Mouse (Mus musculus) embryonic facial prominence, embryonic 11.5 days (tissue): ENCODE data around the gene Rbms1. TPM values are rescaled to one million over a fixed set of nuclear protein-coding genes. Genes with fewer than 3 reads are reported as not detected.

Experiments
- ATAC-seq: fragments of 200-750 bp; cut with Nextera tagmentation; replicated peaks from 2 replicates; pipeline ENCODE4 v1.8.0; 2017; ENCODE audit warnings: low read depth; ENCODE audit not compliant: insufficient number of reproducible peaks, low FRiP score, low TSS enrichment
- DNase-seq: peaks from one replicate; pipeline ENCODE4 v3.0.0-alpha.2; 2015; ENCODE audit warnings: low spot score
- H3K27ac ChIP-seq: fragments of 300-500 bp; sonication (generic); replicated peaks from 2 replicates; pipeline ENCODE4 v1.5.1; 2014; ENCODE audit warnings: mild to moderate bottlenecking, low read depth, low read length, control low read depth
- H3K27me3 ChIP-seq: fragments of 300-500 bp; sonication (generic); 2 replicates; pipeline ENCODE4 v1.6.1; 2014; ENCODE audit warnings: mild to moderate bottlenecking, low read length, moderate library complexity, mixed read lengths; ENCODE audit not compliant: control insufficient read depth, insufficient read depth
- H3K36me3 ChIP-seq: fragments of 300-500 bp; sonication (generic); replicated peaks from 2 replicates; pipeline ENCODE4 v1.6.1; 2014; ENCODE audit warnings: low read depth, mild to moderate bottlenecking, low read length, moderate library complexity, mixed read lengths; ENCODE audit not compliant: control insufficient read depth, insufficient read depth
- H3K4me1 ChIP-seq: fragments of 300-500 bp; sonication (generic); 2 replicates; pipeline ENCODE4 v1.6.1; 2014; ENCODE audit warnings: low read length, mixed read lengths; ENCODE audit not compliant: control insufficient read depth, insufficient read depth
- H3K4me2 ChIP-seq: fragments of 300-500 bp; sonication (generic); 2 replicates; pipeline ENCODE4 v1.6.1; 2014; ENCODE audit warnings: low read depth, mild to moderate bottlenecking, control low read depth, low read length, moderate library complexity
- H3K4me3 ChIP-seq: fragments of 300-500 bp; sonication (generic); 2 replicates; pipeline ENCODE4 v1.5.1; 2014; ENCODE audit warnings: low read depth, low read length, control low read depth
- H3K9ac ChIP-seq: fragments of 300-500 bp; sonication (generic); replicated peaks from 2 replicates; pipeline ENCODE4 v1.6.1; 2014; ENCODE audit warnings: mild to moderate bottlenecking, control low read depth, low read length
- H3K9me3 ChIP-seq: fragments of 300-500 bp; sonication (generic); replicated peaks from 2 replicates; pipeline ENCODE4 v1.6.1; 2016; ENCODE audit warnings: mild to moderate bottlenecking, low read length, inconsistent platforms, mixed read lengths; ENCODE audit not compliant: control insufficient read depth
- WGBS: fragments of 180-500 bp; shearing (Covaris S2); extraction: QIAGEN DNeasy Blood & Tissue Kit; methylation state at CpG from one replicate; pipeline ENCODE4 v1.1.7; 2014; 5-methylcytosine and 5-hydroxymethylcytosine counted together
- polyA plus RNA-seq: library from polyadenylated mRNA; unstranded; fragments of >200 nt; fragmentation: Nextera tagmentation; extraction: Ambion mirVana; gene quantifications from 2 replicates; pipeline ENCODE4 v1.2.1, GENCODE M21; 2014

The Rbms1 gene
- polyA plus RNA-seq, 1 experiment from 2014 or later: 103 TPM

DNA sequence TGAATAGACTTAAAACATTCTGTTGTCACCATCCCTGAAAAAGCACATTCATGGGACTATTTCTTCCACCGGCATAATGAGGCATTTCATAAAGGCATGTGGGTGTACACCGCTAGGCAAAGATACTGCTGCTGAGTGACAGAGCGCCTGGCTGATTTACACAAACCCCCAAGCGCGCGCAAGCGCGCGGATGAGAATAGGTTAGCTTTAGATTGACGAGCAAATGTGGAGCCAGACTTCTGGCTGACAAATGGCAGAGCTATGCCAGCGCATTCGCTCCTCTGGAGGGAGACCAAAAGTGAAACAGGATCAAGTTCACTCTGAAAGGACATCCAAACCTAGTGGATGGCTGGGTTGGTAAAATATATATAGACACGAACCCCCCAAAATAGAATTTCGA is 240.5 kb downstream of the Rbms1 start, which contains the start of gene Itgb6:
Gene Itgb6 (minus strand): TSS at position 130 of the 400 bp plus-strand sequence.
- Histone ChIP-seq H3K4me3 (no peak within 1 kb of the TSS), H3K36me3 (no peaks in the 10 kb centered on the region), H3K4me1 (no peaks in the 10 kb centered on the region), H3K9ac (no peak within 1 kb of the TSS), H3K4me2 (no peak within 1 kb of the TSS), H3K27ac (no peak within 1 kb of the TSS), H3K9me3 (no peaks in the 10 kb centered on the region), H3K27me3 (no peaks in the 10 kb centered on the region)
- WGBS: 82% methylated on average over 14 of the region's 14 CpGs
- ATAC-seq (no peak), DNase-seq (no peak)

GRCm38 (mm10) chr2:60720906-60721305 is 242.1 kb downstream of the Rbms1 start:
- Histone ChIP-seq H3K27me3 (no peaks in the 10 kb centered on the region), H3K9ac (no peak overlapping the region), H3K36me3 (no peaks in the 10 kb centered on the region), H3K9me3 (no peaks in the 10 kb centered on the region), H3K27ac (no peak overlapping the region), H3K4me3 (no peak overlapping the region), H3K4me1 (no peaks in the 10 kb centered on the region), H3K4me2 (no peak overlapping the region)
- ATAC-seq (no peak), DNase-seq (peak; percentile 66)
- 21% methylated on average over 5 of the region's 5 CpGs for WGBS

- 72% methylated on average over 8 of the region's 8 CpGs for WGBS
Observed at GRCm38 (mm10) chr2:60720205-60720604, 242.8 kb downstream of the Rbms1 start.

GRCm38 (mm10) chr2:60717348-60717747 is 245.6 kb downstream of the Rbms1 start:
- Histone ChIP-seq H3K9ac (no peak overlapping the region), H3K4me3 (no peak overlapping the region), H3K9me3 (no peaks in the 10 kb centered on the region), H3K27ac (no peak overlapping the region), H3K36me3 (no peaks in the 10 kb centered on the region), H3K4me1 (no peaks in the 10 kb centered on the region), H3K4me2 (no peak overlapping the region), H3K27me3 (no peaks in the 10 kb centered on the region)
- 74% methylated on average over 13 of the region's 13 CpGs for WGBS
- DNase-seq (no peak), ATAC-seq (no peak)

More at GRCm38 (mm10) chr2:60720205-60720604, 242.8 kb downstream of the Rbms1 start:
- no peaks in the 10 kb centered on the region for H3K27me3 ChIP-seq
- no peak overlapping the region for H3K9ac ChIP-seq
- DNase-seq (no peak), ATAC-seq (no peak)
- no peaks in the 10 kb centered on the region for H3K36me3 ChIP-seq
- H3K27ac ChIP-seq: no peak overlapping the region
- H3K4me1 ChIP-seq: no peaks in the 10 kb centered on the region
- no peak overlapping the region for H3K4me3 ChIP-seq
- H3K4me2 ChIP-seq: no peak overlapping the region
- H3K9me3 ChIP-seq: no peaks in the 10 kb centered on the region

- Histone ChIP-seq H3K4me3 (no peak overlapping the region), H3K27me3 (no peaks in the 10 kb centered on the region), H3K27ac (no peak overlapping the region), H3K4me1 (no peaks in the 10 kb centered on the region), H3K36me3 (no peaks in the 10 kb centered on the region), H3K9me3 (no peaks in the 10 kb centered on the region), H3K4me2 (no peak overlapping the region), H3K9ac (no peak overlapping the region)
- no peak for ATAC-seq
- DNase-seq: no peak
Observed at GRCm38 (mm10) chr2:60716549-60716948, 246.4 kb downstream of the Rbms1 start.

GRCm38 (mm10) chr2:60715771-60716170 is 247.2 kb downstream of the Rbms1 start:
- H3K27me3 ChIP-seq: no peaks in the 10 kb centered on the region
- H3K9ac ChIP-seq: no peak overlapping the region
- H3K4me1 ChIP-seq: no peaks in the 10 kb centered on the region
- no peak; the same call in 1 of the 2 replicates for ATAC-seq
- no peak overlapping the region for H3K27ac ChIP-seq
- DNase-seq: no peak
- H3K9me3 ChIP-seq: no peaks in the 10 kb centered on the region
- no peak overlapping the region for H3K4me3 ChIP-seq
- H3K36me3 ChIP-seq: no peaks in the 10 kb centered on the region
- WGBS: 71% methylated on average over 13 of the region's 13 CpGs
- H3K4me2 ChIP-seq: no peak overlapping the region

GRCm38 (mm10) chr2:60714971-60715502 is 248.0 kb downstream of the Rbms1 start:
- no peaks in the 10 kb centered on the region for H3K9me3 ChIP-seq
- no peak overlapping the region for H3K4me2 ChIP-seq
- H3K36me3 ChIP-seq: no peaks in the 10 kb centered on the region
- WGBS: 55% methylated on average over 8 of the region's 8 CpGs
- H3K27me3 ChIP-seq: no peaks in the 10 kb centered on the region
- no peak overlapping the region for H3K4me3 ChIP-seq
- ATAC-seq: no peak
- DNase-seq: peak; percentile 50
- no peak overlapping the region for H3K27ac ChIP-seq
- no peak overlapping the region for H3K9ac ChIP-seq
- H3K4me1 ChIP-seq: no peaks in the 10 kb centered on the region

GRCm38 (mm10) chr2:60714475-60714874 is 248.5 kb downstream of the Rbms1 start:
- 0 out of 2 replicates have a peak, but pooled peaks have one; percentile 15 for ATAC-seq
- H3K4me1 ChIP-seq: no peaks in the 10 kb centered on the region

More at GRCm38 (mm10) chr2:60714475-60714874, 248.5 kb downstream of the Rbms1 start:
- Histone ChIP-seq H3K9me3 (no peaks in the 10 kb centered on the region), H3K4me3 (no peak overlapping the region), H3K36me3 (no peaks in the 10 kb centered on the region), H3K4me2 (no peak overlapping the region), H3K27ac (no peak overlapping the region), H3K27me3 (no peaks in the 10 kb centered on the region), H3K9ac (no peak overlapping the region)
- no peak for DNase-seq
- 36% methylated on average over 7 of the region's 7 CpGs for WGBS
